Mouse (Mus musculus): ENCODE results near the gene Ago1.

GRCm38 (mm10) chr4:126481461-126481860 lies 13.1 kb upstream of the Ago1 start:
- TF ChIP-seq CTCF (IDR thresholded peaks at IDR 0.05; ENCODE audit: extremely low read depth, insufficient read length, insufficient replicate concordance, low read depth, low read length) (no peak), POLR2A (IDR thresholded peaks at IDR 0.05; ENCODE audit: low read depth, low read length) (no peak)

Data from small intestine, adult 2 months (tissue).